Mouse (Mus musculus) forebrain, postnatal 0 days (tissue): ENCODE data around the gene Rab13. TPM values are rescaled to one million over a fixed set of nuclear protein-coding genes. Genes with fewer than 3 reads are reported as not detected.
A peak's percentile ranks its signal among the peaks of the same experiment; 100 is the strongest.
"Not testable (repeated sequence)": the region's sequence is repeated elsewhere in the genome, so short reads cannot be mapped to it uniquely, and the experiment has no call there.

Experiments used
- ATAC-seq: fragments of 200-750 bp; cut with Nextera tagmentation; 2 replicates; pipeline ENCODE4 v1.8.0; 2017; ENCODE audit warnings: mild to moderate bottlenecking, moderate library complexity
- DNase-seq: peaks from one replicate; pipeline ENCODE4 v3.0.0-alpha.2; 2015
- H3K27ac ChIP-seq: fragments of 300-500 bp; sonication (generic); 2 replicates; pipeline ENCODE4 v1.5.1; 2014; ENCODE audit warnings: low read depth, mild to moderate bottlenecking, antibody characterized with exemption, low read length, moderate library complexity, mixed read lengths
- H3K27me3 ChIP-seq: fragments of 300-500 bp; sonication (generic); 2 replicates; pipeline ENCODE4 v1.6.1; 2014; ENCODE audit warnings: mild to moderate bottlenecking, low read length, mixed read lengths; ENCODE audit not compliant: insufficient read depth
- H3K36me3 ChIP-seq: fragments of 300-500 bp; sonication (generic); 2 replicates; pipeline ENCODE4 v1.6.1; 2014; ENCODE audit warnings: mild to moderate bottlenecking, moderate library complexity; ENCODE audit not compliant: insufficient read depth
- H3K4me1 ChIP-seq: fragments of 300-500 bp; sonication (generic); 2 replicates; pipeline ENCODE4 v1.6.1; 2014; ENCODE audit warnings: antibody characterized with exemption; ENCODE audit not compliant: insufficient read depth
- H3K4me2 ChIP-seq: fragments of 300-500 bp; sonication (generic); 2 replicates; pipeline ENCODE4 v1.6.1; 2014; ENCODE audit warnings: low read depth, mild to moderate bottlenecking, moderate library complexity
- H3K4me3 ChIP-seq: fragments of 300-500 bp; sonication (generic); 2 replicates; pipeline ENCODE4 v1.5.1; 2014; ENCODE audit warnings: low read depth, low read length, mixed read lengths
- H3K9ac ChIP-seq: fragments of 300-500 bp; sonication (generic); 2 replicates; pipeline ENCODE4 v1.6.1; 2014; ENCODE audit warnings: mild to moderate bottlenecking
- H3K9me3 ChIP-seq: fragments of 300-500 bp; sonication (generic); 2 replicates; pipeline ENCODE4 v1.6.1; 2016; ENCODE audit warnings: low read length
- CTCF ChIP-seq: sonication (generic); IDR thresholded peaks from 2 replicates; pipeline ENCODE4 v1.5.1; 2016; ENCODE audit warnings: antibody characterized with exemption, control low read depth, low read depth
- WGBS: fragments of 180-500 bp; shearing (Covaris S2); extraction: QIAGEN DNeasy Blood & Tissue Kit; methylation state at CpG from one replicate; pipeline ENCODE4 v1.1.7; 2014; 5-methylcytosine and 5-hydroxymethylcytosine counted together
- polyA plus RNA-seq: library from polyadenylated mRNA; unstranded; fragments of >200 nt; fragmentation: Nextera tagmentation; extraction: Ambion mirVana; gene quantifications from 2 replicates; pipeline ENCODE4 v1.2.1, GENCODE M21; 2015
- total RNA-seq: library from RNA; depleted of rRNA; stranded (reverse); fragments of >200 nt; gene quantifications from 2 replicates; pipeline ENCODE4 v1.2.3, GENCODE M21; 2014

The Rab13 gene
- total and polyA plus RNA-seq, 2 experiments from 2014 or later: 9.8 to 20.1 TPM

GRCm38 (mm10) chr3:90245406-90245805, 31.9 kb downstream of the Rab13 start:
- H3K27ac ChIP-seq: no peak overlapping the region
- H3K9ac ChIP-seq: no peak overlapping the region
- no peak overlapping the region for H3K4me2 ChIP-seq
- H3K36me3 ChIP-seq: no peaks in the 10 kb centered on the region
- H3K9me3 ChIP-seq: no peaks in the 10 kb centered on the region
- 52% methylated on average over 2 of the region's 2 CpGs for WGBS
- no peak overlapping the region for H3K4me3 ChIP-seq
- H3K27me3 ChIP-seq: no peaks in the 10 kb centered on the region
- DNase-seq (no peak), ATAC-seq (no peak)
- TF ChIP-seq CTCF: no peak
- peaks cover 9% of the 10 kb centered on the region; the same call in 1 of the 2 replicates for H3K4me1 ChIP-seq

GRCm38 (mm10) chr3:90247630-90247959, 34.1 kb downstream of the Rab13 start:
- DNase-seq: no peak
- 0% methylated on average over 3 of the region's 3 CpGs for WGBS

GRCm38 (mm10) chr3:90247960-90248745, 34.7 kb downstream of the Rab13 start, which contains the start of gene Slc39a1:
Gene Slc39a1 (plus strand): TSS chr3:90248172.
- DNase-seq (peak; percentile 97), ATAC-seq (peak; percentile 98)
- peaks cover 9% of the 10 kb centered on the region; the same call in 1 of the 2 replicates for H3K4me1 ChIP-seq
- H3K4me2 ChIP-seq: peak within 1 kb of the TSS; percentile 57
- no peak; the same call in 1 of the 2 replicates for TF ChIP-seq CTCF
- peak within 1 kb of the TSS; percentile 66 for H3K4me3 ChIP-seq
- WGBS: 1% methylated on average over 44 of the region's 44 CpGs
- peak within 1 kb of the TSS; percentile 72 for H3K9ac ChIP-seq
- H3K36me3 ChIP-seq: 0 out of 2 replicates have a peak, but pooled peaks cover 3% of the 10 kb centered on the region
- H3K9me3 ChIP-seq: no peaks in the 10 kb centered on the region
- H3K27me3 ChIP-seq: no peaks in the 10 kb centered on the region
- H3K27ac ChIP-seq: peak within 1 kb of the TSS; percentile 74

More at GRCm38 (mm10) chr3:90247630-90247959, 34.1 kb downstream of the Rab13 start:
- Histone ChIP-seq H3K4me3 (peak overlapping the region; percentile 66), H3K4me2 (peak overlapping the region; percentile 57), H3K36me3 (0 out of 2 replicates have a peak, but pooled peaks cover 3% of the 10 kb centered on the region), H3K4me1 (peaks cover 9% of the 10 kb centered on the region; the same call in 1 of the 2 replicates), H3K27me3 (no peaks in the 10 kb centered on the region), H3K9ac (peak overlapping the region; percentile 72), H3K27ac (peak overlapping the region; percentile 64), H3K9me3 (no peaks in the 10 kb centered on the region)
- 0 out of 2 replicates have a peak, but pooled peaks have one; percentile 5 for TF ChIP-seq CTCF
- no peak for ATAC-seq

- DNase-seq (no peak), ATAC-seq (no peak)
- Histone ChIP-seq H3K9me3 (no peaks in the 10 kb centered on the region), H3K4me1 (peaks cover 6% of the 10 kb centered on the region; the same call in 1 of the 2 replicates), H3K27ac (0 out of 2 replicates have a peak overlapping the region, but pooled peaks have one; percentile 74), H3K4me2 (peak overlapping the region; percentile 57), H3K27me3 (no peaks in the 10 kb centered on the region), H3K9ac (peak overlapping the region; percentile 72), H3K36me3 (0 out of 2 replicates have a peak, but pooled peaks cover 3% of the 10 kb centered on the region), H3K4me3 (peak overlapping the region; percentile 66)
- 3% methylated on average over 10 of the region's 10 CpGs for WGBS
- TF ChIP-seq CTCF: no peak
Observed at GRCm38 (mm10) chr3:90248746-90249100, 35.2 kb downstream of the Rab13 start.

GRCm38 (mm10) chr3:90250791-90251190, 37.3 kb downstream of the Rab13 start:
- H3K4me3 ChIP-seq: no peak overlapping the region
- DNase-seq (no peak), ATAC-seq (no peak)
- 0 out of 2 replicates have a peak, but pooled peaks cover 3% of the 10 kb centered on the region for H3K36me3 ChIP-seq
- H3K9me3 ChIP-seq: no peaks in the 10 kb centered on the region
- no peaks in the 10 kb centered on the region for H3K27me3 ChIP-seq
- H3K4me1 ChIP-seq: peaks cover 14% of the 10 kb centered on the region
- H3K27ac ChIP-seq: no peak overlapping the region
- no peak overlapping the region for H3K9ac ChIP-seq
- H3K4me2 ChIP-seq: no peak overlapping the region
- 91% methylated on average over 6 of the region's 6 CpGs for WGBS
- TF ChIP-seq CTCF: no peak

GRCm38 (mm10) chr3:90251731-90252226, 38.3 kb downstream of the Rab13 start:
- H3K4me3 ChIP-seq, H3K27ac ChIP-seq, H3K36me3 ChIP-seq, H3K9me3 ChIP-seq, DNase-seq, H3K4me2 ChIP-seq, H3K9ac ChIP-seq, H3K27me3 ChIP-seq, ATAC-seq: not testable (repeated sequence)
- H3K4me1 ChIP-seq: peaks cover 14% of the 10 kb centered on the region
- 99% methylated on average over 10 of the region's 12 CpGs for WGBS

GRCm38 (mm10) chr3:90252659-90253058, 39.2 kb downstream of the Rab13 start:
- Histone ChIP-seq H3K36me3 (peaks cover 10% of the 10 kb centered on the region), H3K4me1 (peaks cover 14% of the 10 kb centered on the region)
- not testable (repeated sequence) for H3K4me3 ChIP-seq, H3K4me2 ChIP-seq, H3K27ac ChIP-seq, H3K27me3 ChIP-seq, H3K9me3 ChIP-seq, ATAC-seq, DNase-seq, H3K9ac ChIP-seq
- WGBS: 89% methylated on average over 2 of the region's 2 CpGs

- not testable (repeated sequence) for ATAC-seq
- WGBS: 82% methylated on average over 1 of the region's 1 CpGs
Observed at GRCm38 (mm10) chr3:90253174-90253573, 39.7 kb downstream of the Rab13 start.

More at GRCm38 (mm10) chr3:90253174-90253573, 39.7 kb downstream of the Rab13 start:
- not testable (repeated sequence) for H3K4me2 ChIP-seq, H3K9ac ChIP-seq, H3K4me3 ChIP-seq, H3K27ac ChIP-seq, H3K9me3 ChIP-seq, H3K27me3 ChIP-seq, DNase-seq
- Histone ChIP-seq H3K36me3 (peaks cover 12% of the 10 kb centered on the region), H3K4me1 (peaks cover 14% of the 10 kb centered on the region; the same call in 1 of the 2 replicates)
